Mouse (Mus musculus) MEL (cell line): ENCODE data around the gene Mettl23. TPM values are rescaled to one million over a fixed set of nuclear protein-coding genes. Genes with fewer than 3 reads are reported as not detected.
A peak's percentile ranks its signal among the peaks of the same experiment; 100 is the strongest.

Experiments used
- DNase-seq: peaks from one replicate; pipeline ENCODE4 v3.0.0; 2011; ENCODE audit warnings: low read depth, low spot score
- H3K27ac ChIP-seq: 2 replicates; pipeline ENCODE4 v1.5.1; 2012; ENCODE audit warnings: low read depth, mild to moderate bottlenecking, control low read depth, low read length, moderate library complexity; ENCODE audit not compliant: control insufficient read depth
- H3K27me3 ChIP-seq, 2 experiments: fragments of 150-350 bp in 1 of 2; sonication (generic) in 1 of 2; 2 replicates each; pipeline ENCODE4 v1.6.1; 2012; ENCODE audit warnings: low read length in 2 of 2, mild to moderate bottlenecking in 2 of 2, improper control_type of control experiment in 1 of 2, moderate library complexity in 1 of 2; ENCODE audit not compliant: insufficient read depth in 2 of 2, control insufficient read depth in 1 of 2
- H3K36me3 ChIP-seq, 2 experiments: 2 replicates each; pipeline ENCODE4 v1.6.1; 2012 to 2014; ENCODE audit warnings: low read length in 2 of 2, improper control_type of control experiment in 1 of 2, inconsistent platforms in 1 of 2, mild to moderate bottlenecking in 1 of 2; ENCODE audit not compliant: insufficient read depth in 2 of 2, control insufficient read depth in 1 of 2
- H3K4me1 ChIP-seq, 2 experiments: fragments of 150-350 bp in 1 of 2; sonication (generic) in 1 of 2; 2 replicates each; pipeline ENCODE4 v1.6.1; 2012; ENCODE audit warnings: low read length in 2 of 2, improper control_type of control experiment in 1 of 2, mild to moderate bottlenecking in 1 of 2; ENCODE audit not compliant: insufficient read depth in 2 of 2, control insufficient read depth in 1 of 2
- H3K4me3 ChIP-seq, 2 experiments: fragments of 150-350 bp in 1 of 2; sonication (generic) in 1 of 2; 2 replicates each; pipeline ENCODE4 v1.5.1; 2012; ENCODE audit warnings: low read depth in 2 of 2, low read length in 2 of 2, mild to moderate bottlenecking in 2 of 2, moderate library complexity in 2 of 2, control low read depth in 1 of 2, improper control_type of control experiment in 1 of 2; ENCODE audit not compliant: control insufficient read depth in 1 of 2, insufficient read depth in 1 of 2
- H3K79me2 ChIP-seq: 2 replicates; pipeline ENCODE4 v1.6.1; 2012; ENCODE audit warnings: mild to moderate bottlenecking, low read length, moderate library complexity; ENCODE audit not compliant: control insufficient read depth, poor library complexity, insufficient read depth
- H3K9ac ChIP-seq: 2 replicates; pipeline ENCODE4 v1.6.1; 2012; ENCODE audit warnings: low read depth, mild to moderate bottlenecking, control low read depth, low read length, moderate library complexity; ENCODE audit not compliant: control insufficient read depth, poor library complexity, severe bottlenecking
- H3K9me3 ChIP-seq: fragments of 150-350 bp; sonication (generic); replicated peaks from 2 replicates; pipeline ENCODE4 v1.6.1; 2012; ENCODE audit warnings: mild to moderate bottlenecking, low read length, improper control_type of control experiment, moderate library complexity; ENCODE audit not compliant: insufficient read depth
- CHD2 ChIP-seq: IDR thresholded peaks from 2 replicates; pipeline ENCODE4 v1.6.1; 2011; ENCODE audit warnings: low read length, improper control_type of control experiment
- CTCF ChIP-seq, 3 experiments: IDR thresholded peaks in 2 of 3; conservative IDR thresholded peaks in 1 of 3; 2 replicates each; pipeline ENCODE4 v1.5.1; 2011 to 2012; ENCODE audit warnings: low read length in 3 of 3, low read depth in 2 of 3, mild to moderate bottlenecking in 2 of 3, improper control_type of control experiment in 1 of 3, inconsistent platforms in 1 of 3, mixed read lengths in 1 of 3, moderate library complexity in 1 of 3; ENCODE audit not compliant: control insufficient read depth in 1 of 3, insufficient read depth in 1 of 3, poor library complexity in 1 of 3, severe bottlenecking in 1 of 3
- ELF1 ChIP-seq: IDR thresholded peaks from 2 replicates; pipeline ENCODE4 v1.6.1; 2014; ENCODE audit warnings: low read depth, mild to moderate bottlenecking, inconsistent platforms, low read length, improper control_type of control experiment, moderate library complexity
- EP300 ChIP-seq, 2 experiments: IDR thresholded peaks; 2 replicates each; pipeline ENCODE4 v1.6.1; 2011; ENCODE audit warnings: improper control_type of control experiment in 2 of 2, low read length in 2 of 2, low read depth in 1 of 2, mild to moderate bottlenecking in 1 of 2
- KAT2A ChIP-seq: conservative IDR thresholded peaks from 2 replicates; pipeline ENCODE4 v1.6.1; 2012; ENCODE audit warnings: low read depth, low read length, improper control_type of control experiment, inconsistent platforms
- MAFK ChIP-seq: IDR thresholded peaks from 2 replicates; pipeline ENCODE4 v1.6.1; 2011; ENCODE audit warnings: low read depth, mild to moderate bottlenecking, low read length, improper control_type of control experiment, borderline replicate concordance
- MAZ ChIP-seq: IDR thresholded peaks from 2 replicates; pipeline ENCODE4 v1.6.1; 2012; ENCODE audit warnings: low read depth, mild to moderate bottlenecking, inconsistent platforms, low read length, improper control_type of control experiment
- MXI1 ChIP-seq: IDR thresholded peaks from 2 replicates; pipeline ENCODE4 v1.6.1; 2011; ENCODE audit warnings: mild to moderate bottlenecking, low read depth, low read length, improper control_type of control experiment
- NELFE ChIP-seq: IDR thresholded peaks from 2 replicates; pipeline ENCODE4 v1.6.1; 2011; ENCODE audit warnings: low read depth, low read length, improper control_type of control experiment
- NRF1 ChIP-seq: IDR thresholded peaks from 2 replicates; pipeline ENCODE4 v1.6.1; 2014; ENCODE audit warnings: low read depth, mild to moderate bottlenecking, inconsistent platforms, low read length, improper control_type of control experiment, moderate library complexity; ENCODE audit not compliant: poor library complexity, insufficient read depth, severe bottlenecking
- RAD21 ChIP-seq: IDR thresholded peaks from 2 replicates; pipeline ENCODE4 v1.6.1; 2011; ENCODE audit warnings: mild to moderate bottlenecking, low read depth, low read length, improper control_type of control experiment
- SIN3A ChIP-seq: IDR thresholded peaks from 2 replicates; pipeline ENCODE4 v1.6.1; 2012; ENCODE audit warnings: low read length, improper control_type of control experiment, inconsistent platforms
- SMC3 ChIP-seq: IDR thresholded peaks from 2 replicates; pipeline ENCODE4 v1.6.1; 2011; ENCODE audit warnings: low read depth, low read length, improper control_type of control experiment
- TAL1 ChIP-seq: IDR thresholded peaks from 2 replicates; pipeline ENCODE4 v1.6.1; 2012; ENCODE audit warnings: mild to moderate bottlenecking, inconsistent platforms, low read length, moderate library complexity, mixed read lengths
- TBP ChIP-seq: IDR thresholded peaks from 2 replicates; pipeline ENCODE4 v1.8.0; 2011; ENCODE audit warnings: low read depth, low read length, improper control_type of control experiment
- USF1 ChIP-seq: IDR thresholded peaks from 2 replicates; pipeline ENCODE4 v1.6.1; 2014; ENCODE audit warnings: low read depth, mild to moderate bottlenecking, inconsistent platforms, low read length, improper control_type of control experiment, moderate library complexity
- ZC3H11A ChIP-seq: IDR thresholded peaks from 2 replicates; pipeline ENCODE4 v1.6.1; 2012; ENCODE audit warnings: low read depth, mild to moderate bottlenecking, inconsistent platforms, low read length, improper control_type of control experiment
- ZNF384 ChIP-seq: IDR thresholded peaks from 2 replicates; pipeline ENCODE4 v1.6.1; 2012; ENCODE audit warnings: low read depth, mild to moderate bottlenecking, inconsistent platforms, low read length, improper control_type of control experiment
- polyA plus RNA-seq, 2 experiments: library from polyadenylated mRNA; stranded (reverse) in 1 of 2; unstranded in 1 of 2; fragments of >175 nt in 1 of 2; fragments of >200 nt in 1 of 2; gene quantifications; 2 replicates each; pipeline versions ENCODE4 v1.2.1 to v1.2.4; 2012; ENCODE audit warnings: low replicate concordance in 2 of 2, low read depth in 1 of 2; ENCODE audit not compliant: insufficient read length in 2 of 2, insufficient read depth in 1 of 2, missing spikeins in 1 of 2
- total RNA-seq: library from RNA; depleted of rRNA; stranded (reverse); fragments of 300-350 nt; gene quantifications from 2 replicates; pipeline ENCODE4 v1.2.3, GENCODE M21; 2012

The Mettl23 gene
- total and polyA plus RNA-seq, 3 experiments = 58.5 to 69.9 TPM; not detected in 1

DNA sequence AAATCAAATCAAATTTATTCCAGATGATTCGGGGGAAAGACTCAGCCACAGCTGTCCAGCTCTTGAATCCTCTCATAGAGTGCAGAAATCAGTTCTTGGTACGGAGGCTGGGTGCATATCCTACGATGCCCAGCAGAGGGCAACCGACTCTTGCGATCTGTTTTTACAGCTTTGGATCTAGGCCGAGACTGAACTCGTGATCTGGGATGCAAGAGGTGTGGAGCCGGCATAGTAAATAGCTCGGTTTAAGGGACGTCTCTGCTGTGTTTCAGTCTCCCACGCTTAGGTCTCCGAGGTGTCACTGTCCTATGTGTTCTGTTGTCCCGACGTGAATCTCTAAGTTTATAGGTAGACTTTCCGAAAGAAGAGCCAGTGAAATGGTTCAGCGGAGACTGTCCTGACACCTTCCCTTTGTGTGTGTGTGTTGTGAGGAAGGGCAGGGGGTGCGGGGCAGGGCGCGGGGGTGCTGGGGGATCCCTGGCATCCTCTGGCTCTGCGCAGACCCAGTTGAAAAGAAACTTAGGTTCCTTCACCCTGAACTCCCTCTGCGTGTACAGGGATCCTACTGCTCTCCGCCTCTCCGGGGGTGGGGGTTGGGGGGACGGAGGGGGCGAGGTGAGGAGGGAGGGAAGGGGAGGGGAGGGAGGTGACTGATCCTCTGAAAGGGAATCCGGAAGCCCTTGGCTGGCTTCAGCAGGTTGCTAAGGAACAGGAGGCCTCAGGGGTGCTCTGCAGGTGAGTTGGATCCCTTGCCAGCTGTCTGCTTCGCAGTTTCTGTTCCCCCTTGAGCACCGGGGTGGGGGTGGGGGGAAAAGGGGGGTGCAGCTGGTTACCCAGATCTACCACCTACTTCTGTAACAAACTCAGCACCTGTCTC lies 42.4 kb downstream of the Mettl23 start:
- H3K4me1 ChIP-seq = no peaks in the 10 kb centered on the region
- TF ChIP-seq ZNF384 (no peak), CTCF (IDR thresholded peaks at IDR 0.05 in 2 of 3, conservative IDR thresholded peaks at IDR 0.05 in 1 of 3; ENCODE audit: control insufficient read depth in 1 of 3, insufficient read depth in 1 of 3, low read depth in 2 of 3, low read length in 3 of 3, poor library complexity in 1 of 3, severe bottlenecking in 1 of 3) (peak; percentile 90 to 99 (median 94)), NRF1 (no peak), RAD21 (peak; percentile 97), TBP (peak; percentile 18; the same call in 1 of the 2 replicates), SIN3A (peak; percentile 45; the same call in 1 of the 2 replicates), EP300 (IDR thresholded peaks at IDR 0.05; ENCODE audit: low read depth in 1 of 2, low read length in 2 of 2) (no peak), ELF1 (no peak), CHD2 (no peak), TAL1 (no peak), KAT2A (no peak), NELFE (no peak), SMC3 (peak; percentile 99), ZC3H11A (peak; percentile 96), USF1 (peak; percentile 70), MAZ (no peak), MXI1 (no peak)
- H3K27ac ChIP-seq = no peak overlapping the region
- no peak overlapping the region for H3K9ac ChIP-seq
- no peaks in the 10 kb centered on the region for H3K36me3 ChIP-seq
- peak; percentile 88 for DNase-seq
- no peaks in the 10 kb centered on the region for H3K79me2 ChIP-seq
- no peaks in the 10 kb centered on the region for H3K9me3 ChIP-seq
- no peak overlapping the region for H3K4me3 ChIP-seq
- H3K27me3 ChIP-seq = peaks cover 0 to 2% of the 10 kb centered on the region in 2 experiments; a peak in 1 of 4 replicates

DNA sequence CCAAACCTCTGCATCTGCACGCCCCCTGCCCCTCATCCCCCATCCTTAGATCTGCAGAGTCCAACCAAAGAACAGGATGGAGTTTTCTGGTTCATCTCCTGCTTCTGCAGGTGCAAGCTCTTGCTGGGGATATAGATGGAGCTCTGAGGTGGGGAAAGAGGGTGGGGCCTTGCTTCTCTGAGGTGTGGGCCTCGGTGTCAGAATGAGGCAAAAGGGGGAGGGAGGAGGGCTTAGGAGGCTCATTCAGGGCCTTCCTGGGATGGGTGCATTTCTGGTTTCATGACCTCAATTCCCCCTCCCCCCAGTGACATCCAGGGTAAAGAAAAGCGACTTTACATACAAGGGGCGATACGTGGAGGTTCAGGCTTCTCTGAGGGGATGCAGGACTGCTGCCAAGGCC lies 44.1 kb downstream of the Mettl23 start:
- H3K9ac ChIP-seq = no peak overlapping the region
- H3K27me3 ChIP-seq = peaks cover 0 to 2% of the 10 kb centered on the region in 2 experiments; a peak in 2 of 4 replicates
- H3K9me3 ChIP-seq = no peaks in the 10 kb centered on the region
- H3K4me3 ChIP-seq = no peak overlapping the region
- no peaks in the 10 kb centered on the region for H3K36me3 ChIP-seq
- H3K4me1 ChIP-seq = no peaks in the 10 kb centered on the region
- TF ChIP-seq EP300 (IDR thresholded peaks at IDR 0.05; ENCODE audit: low read depth in 1 of 2, low read length in 2 of 2) (no peak), ZNF384 (no peak), MAFK (no peak), SMC3 (no peak)
- no peak for DNase-seq
- H3K27ac ChIP-seq = no peak overlapping the region
- no peaks in the 10 kb centered on the region for H3K79me2 ChIP-seq
